Mouse (Mus musculus): ENCODE data around the gene Gse1.
A peak's percentile ranks its signal among the peaks of the same experiment; 100 is the strongest.

Gse1 gene

GRCm38 (mm10) chr8:120416522-120417394 is 188.5 kb downstream of the Gse1 start:
- peak in 1 of 2 experiments; percentile 40 for DNase-seq (ENCODE audit: low read depth in 1 of 2, low spot score in 2 of 2)

- DNase-seq (ENCODE audit: low read depth in 1 of 2, low spot score in 2 of 2), result no peak
These were observed 189.9 kb downstream of the Gse1 start for GRCm38 (mm10) chr8:120418188-120418587.

GRCm38 (mm10) chr8:120419675-120420074 is 191.4 kb downstream of the Gse1 start:
- no peak for DNase-seq (ENCODE audit: low read depth in 1 of 2, low spot score in 2 of 2)

- DNase-seq (ENCODE audit: low read depth in 1 of 2, low spot score in 2 of 2), result no peak
These were observed 192.0 kb downstream of the Gse1 start for GRCm38 (mm10) chr8:120420226-120420625.

- DNase-seq (ENCODE audit: low read depth in 1 of 2, low spot score in 2 of 2), result no peak
These were observed 193.4 kb downstream of the Gse1 start for GRCm38 (mm10) chr8:120421638-120422037.

- no peak for DNase-seq (ENCODE audit: low read depth in 1 of 2, low spot score in 2 of 2)
These were observed 194.0 kb downstream of the Gse1 start for GRCm38 (mm10) chr8:120422236-120422635.

- no peak for DNase-seq (ENCODE audit: low read depth in 1 of 2, low spot score in 2 of 2)
These were observed 195.3 kb downstream of the Gse1 start for GRCm38 (mm10) chr8:120423576-120423975.

GRCm38 (mm10) chr8:120424829-120425198 is 196.6 kb downstream of the Gse1 start:
- DNase-seq (ENCODE audit: low read depth in 1 of 2, low spot score in 2 of 2), result no peak

- no peak for DNase-seq (ENCODE audit: low read depth in 1 of 2, low spot score in 2 of 2)
These were observed 197.1 kb downstream of the Gse1 start for GRCm38 (mm10) chr8:120425199-120425941.

GRCm38 (mm10) chr8:120426105-120426504 is 197.8 kb downstream of the Gse1 start:
- DNase-seq (ENCODE audit: low read depth in 1 of 2, low spot score in 2 of 2), result no peak

- no peak for DNase-seq (ENCODE audit: low read depth in 1 of 2, low spot score in 2 of 2)
These were observed 198.5 kb downstream of the Gse1 start for GRCm38 (mm10) chr8:120426622-120427385.

- no peak for DNase-seq (ENCODE audit: low read depth in 1 of 2, low spot score in 2 of 2)
These were observed 200.2 kb downstream of the Gse1 start for GRCm38 (mm10) chr8:120428492-120428891.

GRCm38 (mm10) chr8:120429116-120429515 is 200.9 kb downstream of the Gse1 start:
- no peak for DNase-seq (ENCODE audit: low read depth in 1 of 2, low spot score in 2 of 2)

GRCm38 (mm10) chr8:120431042-120431441 is 202.8 kb downstream of the Gse1 start:
- no peak for DNase-seq (ENCODE audit: low read depth in 1 of 2, low spot score in 2 of 2)

GRCm38 (mm10) chr8:120432438-120432837 is 204.2 kb downstream of the Gse1 start:
- DNase-seq (ENCODE audit: low read depth in 1 of 2, low spot score in 2 of 2), result no peak

GRCm38 (mm10) chr8:120433143-120433542 is 204.9 kb downstream of the Gse1 start:
- no peak for DNase-seq (ENCODE audit: low read depth in 1 of 2, low spot score in 2 of 2)

GRCm38 (mm10) chr8:120433734-120434133 is 205.5 kb downstream of the Gse1 start:
- no peak for DNase-seq (ENCODE audit: low read depth in 1 of 2, low spot score in 2 of 2)

- DNase-seq (ENCODE audit: low read depth in 1 of 2, low spot score in 2 of 2), result peak in 1 of 2 experiments; percentile 64
These were observed 207.5 kb downstream of the Gse1 start for GRCm38 (mm10) chr8:120435781-120436180.

- DNase-seq (ENCODE audit: low read depth in 1 of 2, low spot score in 2 of 2), result peak in 1 of 2 experiments; percentile 26
These were observed 208.3 kb downstream of the Gse1 start for GRCm38 (mm10) chr8:120436491-120437030.

- DNase-seq (ENCODE audit: low read depth in 1 of 2, low spot score in 2 of 2), result peak in 1 of 2 experiments; percentile 40
These were observed 209.0 kb downstream of the Gse1 start for GRCm38 (mm10) chr8:120437207-120437606.
